Mouse (Mus musculus) MEL (cell line): ENCODE results near the gene Sell.

ENCODE experiments used
- CHD2 ChIP-seq: IDR thresholded peaks from 2 replicates; pipeline ENCODE4 v1.6.1; 2011; ENCODE audit warnings: low read length, improper control_type of control experiment
- CTCF ChIP-seq, 3 experiments: IDR thresholded peaks in 2 of 3; conservative IDR thresholded peaks in 1 of 3; 2 replicates each; pipeline ENCODE4 v1.5.1; 2011 to 2012; ENCODE audit warnings: low read length in 3 of 3, low read depth in 2 of 3, mild to moderate bottlenecking in 2 of 3, improper control_type of control experiment in 1 of 3, inconsistent platforms in 1 of 3, mixed read lengths in 1 of 3, moderate library complexity in 1 of 3; ENCODE audit not compliant: control insufficient read depth in 1 of 3, insufficient read depth in 1 of 3, poor library complexity in 1 of 3, severe bottlenecking in 1 of 3
- EP300 ChIP-seq, 2 experiments: IDR thresholded peaks; 2 replicates each; pipeline ENCODE4 v1.6.1; 2011; ENCODE audit warnings: improper control_type of control experiment in 2 of 2, low read length in 2 of 2, low read depth in 1 of 2, mild to moderate bottlenecking in 1 of 2
- ETS1 ChIP-seq: IDR thresholded peaks from 2 replicates; pipeline ENCODE4 v1.6.1; 2012; ENCODE audit warnings: low read depth, mild to moderate bottlenecking, inconsistent platforms, low read length, improper control_type of control experiment, moderate library complexity
- GATA1 ChIP-seq: IDR thresholded peaks from 2 replicates; pipeline ENCODE4 v1.6.1; 2011; ENCODE audit warnings: low read depth, low read length, improper control_type of control experiment
- HCFC1 ChIP-seq: IDR thresholded peaks from 2 replicates; pipeline ENCODE4 v1.6.1; 2012; ENCODE audit warnings: low read depth, mild to moderate bottlenecking, inconsistent platforms, low read length, improper control_type of control experiment, moderate library complexity
- POLR2A ChIP-seq, 2 experiments: IDR thresholded peaks; 2 replicates each; pipeline ENCODE4 v1.6.1; 2011 to 2012; ENCODE audit warnings: low read length in 2 of 2, mild to moderate bottlenecking in 2 of 2, control low read depth in 1 of 2, improper control_type of control experiment in 1 of 2, low read depth in 1 of 2, moderate library complexity in 1 of 2; ENCODE audit not compliant: control insufficient read depth in 1 of 2, insufficient read depth in 1 of 2, poor library complexity in 1 of 2
- POLR2AphosphoS2 ChIP-seq: IDR thresholded peaks from 2 replicates; pipeline ENCODE4 v1.6.1; 2011; ENCODE audit warnings: low read length, improper control_type of control experiment
- RAD21 ChIP-seq: IDR thresholded peaks from 2 replicates; pipeline ENCODE4 v1.6.1; 2011; ENCODE audit warnings: mild to moderate bottlenecking, low read depth, low read length, improper control_type of control experiment
- SMC3 ChIP-seq: IDR thresholded peaks from 2 replicates; pipeline ENCODE4 v1.6.1; 2011; ENCODE audit warnings: low read depth, low read length, improper control_type of control experiment
- TCF12 ChIP-seq: IDR thresholded peaks from 2 replicates; pipeline ENCODE4 v1.6.1; 2014; ENCODE audit warnings: low read depth, mild to moderate bottlenecking, inconsistent platforms, low read length, improper control_type of control experiment, moderate library complexity
- USF1 ChIP-seq: IDR thresholded peaks from 2 replicates; pipeline ENCODE4 v1.6.1; 2014; ENCODE audit warnings: low read depth, mild to moderate bottlenecking, inconsistent platforms, low read length, improper control_type of control experiment, moderate library complexity
- ZMIZ1 ChIP-seq: IDR thresholded peaks from 2 replicates; pipeline ENCODE4 v1.6.1; 2012; ENCODE audit warnings: low read depth, mild to moderate bottlenecking, inconsistent platforms, low read length, improper control_type of control experiment, moderate library complexity
- ZNF384 ChIP-seq: IDR thresholded peaks from 2 replicates; pipeline ENCODE4 v1.6.1; 2012; ENCODE audit warnings: low read depth, mild to moderate bottlenecking, inconsistent platforms, low read length, improper control_type of control experiment

DNA sequence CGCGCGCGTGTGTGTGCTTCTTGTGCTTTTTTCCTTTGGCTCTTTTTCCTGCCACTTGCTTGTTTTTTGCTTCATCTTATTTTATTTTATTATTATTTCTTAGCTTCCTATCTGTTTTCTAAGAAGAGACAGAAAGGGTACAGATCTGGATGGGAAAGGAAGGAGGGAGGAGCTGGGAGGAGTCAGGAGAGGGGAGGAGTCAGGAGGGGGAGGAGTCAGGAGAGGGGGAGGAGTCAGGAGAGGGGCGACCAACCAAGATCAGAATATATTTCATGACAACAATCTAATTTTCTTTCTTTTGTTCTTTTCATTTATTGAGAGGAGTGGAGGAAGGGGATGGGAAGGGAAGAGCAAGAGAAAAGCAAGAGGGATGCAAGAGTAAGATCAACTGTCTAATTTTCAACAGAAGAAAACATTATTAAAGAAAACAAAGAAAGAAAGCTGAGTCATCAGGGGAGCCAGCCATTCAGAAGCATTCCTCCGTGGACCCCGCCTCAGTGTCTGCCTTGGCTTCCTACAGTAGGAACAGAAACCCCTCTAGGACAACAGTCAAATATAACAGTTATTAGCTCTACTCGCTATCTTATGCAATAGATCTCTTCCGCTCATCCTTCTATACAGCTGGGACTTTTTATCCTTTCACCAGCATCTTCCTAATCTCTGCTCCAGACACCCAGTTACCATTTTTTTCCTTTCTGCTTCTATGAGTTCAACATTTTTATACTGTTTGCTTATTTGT, 49.0 kb downstream of the Sell start:
- no peak for TF ChIP-seq POLR2AphosphoS2
- no peak for TF ChIP-seq EP300 (IDR thresholded peaks at IDR 0.05; ENCODE audit: low read depth in 1 of 2, low read length in 2 of 2)
- no peak for TF ChIP-seq CHD2
- TF ChIP-seq POLR2A (IDR thresholded peaks at IDR 0.05; ENCODE audit: control insufficient read depth in 1 of 2, insufficient read depth in 1 of 2, low read depth in 1 of 2, low read length in 2 of 2, poor library complexity in 1 of 2): no peak
- TF ChIP-seq ZMIZ1: no peak
- no peak for TF ChIP-seq RAD21
- TF ChIP-seq USF1: no peak
- no peak for TF ChIP-seq CTCF (IDR thresholded peaks at IDR 0.05 in 2 of 3, conservative IDR thresholded peaks at IDR 0.05 in 1 of 3; ENCODE audit: control insufficient read depth in 1 of 3, insufficient read depth in 1 of 3, low read depth in 2 of 3, low read length in 3 of 3, poor library complexity in 1 of 3, severe bottlenecking in 1 of 3)
- no peak for TF ChIP-seq TCF12
- no peak for TF ChIP-seq HCFC1
- no peak for TF ChIP-seq ETS1
- TF ChIP-seq SMC3: no peak
- no peak for TF ChIP-seq GATA1
- no peak for TF ChIP-seq ZNF384
